Mouse (Mus musculus): ENCODE data around the gene Prr23a2.

Prr23a2 gene

GRCm38 (mm10) chr9:98856210-98856609, at the start of gene Prr23a2:
Gene Prr23a2, plus strand, starts transcription at chr9:98856494.
- no peak for DNase-seq (ENCODE audit: inconsistent ontology term)

- DNase-seq (ENCODE audit: inconsistent ontology term): no peak
These were observed 48.7 kb upstream of the Prr23a2 start for GRCm38 (mm10) chr9:98807631-98808030.

DNA sequence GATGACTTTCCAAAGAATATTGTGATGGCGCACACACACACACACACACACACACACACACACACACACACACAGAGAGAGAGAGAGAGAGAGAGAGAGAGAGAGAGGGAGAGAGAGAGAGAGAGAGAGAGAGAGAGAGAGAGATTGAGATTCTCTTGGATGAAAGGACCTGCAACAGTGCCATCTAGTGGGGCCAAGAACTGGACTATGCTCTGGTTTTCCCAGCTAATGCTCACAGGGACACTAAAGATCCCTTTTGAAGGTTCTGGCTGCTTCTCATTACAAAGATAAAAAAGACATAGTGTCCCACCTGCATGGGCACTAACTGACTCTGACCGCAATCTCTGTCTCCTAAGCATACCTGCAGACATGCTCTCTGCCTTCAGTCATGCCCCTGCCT, 46.8 kb upstream of the Prr23a2 start:
- peak; percentile 22 for DNase-seq (ENCODE audit: inconsistent ontology term)

- DNase-seq (ENCODE audit: inconsistent ontology term): no peak
These were observed 40.2 kb upstream of the Prr23a2 start for GRCm38 (mm10) chr9:98816066-98816465.

- no peak for DNase-seq (ENCODE audit: inconsistent ontology term)
These were observed 38.7 kb upstream of the Prr23a2 start for GRCm38 (mm10) chr9:98817592-98817991.

DNA sequence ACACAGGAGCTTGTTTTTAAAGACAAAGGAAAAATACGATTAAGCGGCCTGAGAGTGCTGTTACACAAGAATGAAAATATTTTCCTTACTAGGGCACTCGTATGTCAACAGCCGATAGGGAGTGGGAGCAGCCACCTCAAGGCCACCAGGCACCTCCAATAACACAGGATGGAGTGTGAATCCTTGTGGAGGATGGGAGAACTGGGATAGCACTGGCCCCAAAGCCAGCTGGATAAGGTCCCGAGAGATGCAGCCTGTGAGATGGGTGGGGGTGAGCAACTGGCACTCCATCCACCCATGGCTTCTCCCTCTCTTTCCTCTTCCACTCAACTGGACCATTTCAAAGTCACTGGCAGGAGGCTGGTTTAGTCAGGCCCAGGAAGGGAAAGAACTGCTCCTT, 37.3 kb upstream of the Prr23a2 start:
- no peak for DNase-seq (ENCODE audit: inconsistent ontology term)

DNA sequence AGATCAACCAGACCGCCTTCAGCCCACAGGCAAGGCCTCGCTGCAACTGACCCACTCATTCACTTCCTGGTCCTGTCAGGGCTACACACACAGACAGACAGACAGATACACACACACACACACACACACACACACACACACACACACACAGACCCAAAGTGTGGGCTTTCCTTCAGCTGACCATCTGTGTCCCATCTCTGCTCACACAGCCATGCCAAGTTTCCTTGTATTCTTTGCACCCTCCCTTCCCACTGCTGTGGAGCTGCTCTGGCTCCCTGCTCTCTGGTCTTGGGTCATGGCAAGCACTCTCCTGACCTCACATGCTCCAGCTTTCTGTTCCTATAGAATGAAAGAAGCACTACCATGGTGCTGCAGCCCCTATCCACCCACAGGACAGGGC, 36.8 kb upstream of the Prr23a2 start:
- no peak for DNase-seq (ENCODE audit: inconsistent ontology term)

DNA sequence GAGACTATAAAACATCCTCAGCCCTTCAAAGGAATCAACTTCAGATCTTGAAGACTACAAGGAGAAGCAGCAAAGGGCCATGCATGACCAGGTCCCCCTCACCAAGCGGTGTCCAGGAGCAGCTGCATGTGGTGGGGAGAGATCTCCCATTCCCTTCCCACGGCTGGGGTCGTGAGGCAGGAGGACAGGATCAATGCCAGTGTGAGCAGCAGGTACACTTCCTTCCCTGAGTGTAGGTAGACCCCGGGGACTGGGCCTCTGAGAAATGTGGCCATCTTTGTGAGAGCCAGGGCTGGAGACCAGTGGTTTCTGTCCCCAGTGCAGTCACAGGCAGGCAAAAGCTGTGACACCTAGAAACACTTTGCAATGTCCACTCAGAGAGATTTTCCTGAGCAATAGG, 35.8 kb upstream of the Prr23a2 start:
- no peak for DNase-seq (ENCODE audit: inconsistent ontology term)

DNA sequence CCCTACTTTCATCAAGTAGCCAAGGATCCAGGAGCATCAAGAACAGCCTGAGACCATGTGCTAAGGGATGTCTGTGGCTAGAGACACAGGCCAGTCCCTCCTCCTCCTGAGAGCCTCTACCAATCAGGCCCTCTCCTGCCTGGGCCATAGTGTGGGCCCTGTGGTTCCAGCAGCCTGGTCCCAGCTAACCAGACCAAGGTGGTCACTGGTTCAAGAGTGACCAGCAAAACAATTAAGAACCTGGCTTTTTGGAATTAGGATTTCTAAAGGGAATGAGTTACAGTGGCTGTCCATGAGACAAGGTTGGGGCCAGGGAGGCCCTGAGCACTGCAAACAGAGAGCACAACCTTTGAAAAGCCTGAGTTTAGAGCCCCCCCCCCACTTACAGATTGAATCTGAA, 35.2 kb upstream of the Prr23a2 start:
- no peak for DNase-seq (ENCODE audit: inconsistent ontology term)

DNA sequence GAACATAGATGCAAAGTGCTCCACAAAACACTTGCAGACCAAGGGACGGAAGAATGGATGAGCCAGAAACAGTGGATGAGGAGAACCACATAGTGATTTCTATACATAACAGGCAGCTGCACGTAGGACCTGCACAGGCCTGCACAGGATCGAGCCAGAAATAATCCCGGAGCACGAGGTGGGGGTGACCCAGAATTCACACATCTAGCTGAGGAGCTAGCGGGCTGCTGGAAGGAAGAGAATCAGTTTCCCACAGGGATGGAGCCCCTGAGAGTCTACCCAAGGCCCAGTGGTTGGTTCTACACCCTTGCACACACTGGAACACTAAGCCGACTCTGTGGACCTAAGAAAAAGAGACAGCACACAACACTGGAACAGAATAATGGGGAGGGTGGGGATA, 32.5 kb upstream of the Prr23a2 start:
- no peak for DNase-seq (ENCODE audit: inconsistent ontology term)

DNA sequence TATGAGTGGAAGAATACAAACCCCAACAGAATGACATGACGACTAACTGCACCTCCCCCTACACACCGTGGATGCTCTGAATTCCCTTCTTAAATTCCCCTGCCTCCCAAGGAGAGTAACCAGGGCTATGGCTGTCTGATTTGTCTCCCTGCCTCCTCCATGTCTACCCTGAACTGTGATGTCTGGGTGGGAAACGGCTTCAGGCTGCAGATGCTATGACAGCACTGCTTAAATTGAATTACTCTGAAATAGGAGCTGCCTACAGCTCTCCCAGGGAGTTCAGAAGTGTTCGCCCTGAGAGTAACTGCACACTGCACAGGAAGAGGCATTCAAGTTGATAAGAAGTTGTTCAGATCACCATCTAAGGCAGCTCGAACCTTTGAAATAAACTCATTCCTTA, 26.8 kb upstream of the Prr23a2 start:
- DNase-seq (ENCODE audit: inconsistent ontology term): no peak

GRCm38 (mm10) chr9:98837537-98838074, 18.7 kb upstream of the Prr23a2 start:
- DNase-seq (ENCODE audit: inconsistent ontology term): no peak

GRCm38 (mm10) chr9:98842117-98842516, 14.2 kb upstream of the Prr23a2 start, which contains the start of gene Prr23a1:
Gene Prr23a1, plus strand, starts transcription at chr9:98842503.
- no peak for DNase-seq (ENCODE audit: inconsistent ontology term)

DNA sequence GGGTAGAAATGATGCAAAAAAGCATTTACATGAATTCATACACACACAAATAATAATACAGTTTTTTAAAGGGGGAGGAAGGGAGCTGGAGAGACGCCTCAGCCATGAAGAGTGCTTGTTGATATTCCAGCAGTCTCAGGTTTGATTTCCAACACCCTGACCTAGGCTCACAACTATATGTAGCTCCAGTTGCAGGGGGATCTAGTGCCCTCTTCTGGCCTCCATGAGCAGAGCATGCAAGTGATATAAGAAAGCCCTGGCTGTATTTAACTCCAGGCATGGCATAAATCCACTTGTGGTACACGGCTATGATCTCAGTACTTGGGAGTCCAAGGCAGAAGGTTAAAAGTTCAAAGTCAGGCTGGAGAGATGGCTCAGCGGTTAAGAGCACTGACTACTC, 7.2 kb downstream of the Prr23a2 start:
- no peak for DNase-seq (ENCODE audit: inconsistent ontology term)

DNA sequence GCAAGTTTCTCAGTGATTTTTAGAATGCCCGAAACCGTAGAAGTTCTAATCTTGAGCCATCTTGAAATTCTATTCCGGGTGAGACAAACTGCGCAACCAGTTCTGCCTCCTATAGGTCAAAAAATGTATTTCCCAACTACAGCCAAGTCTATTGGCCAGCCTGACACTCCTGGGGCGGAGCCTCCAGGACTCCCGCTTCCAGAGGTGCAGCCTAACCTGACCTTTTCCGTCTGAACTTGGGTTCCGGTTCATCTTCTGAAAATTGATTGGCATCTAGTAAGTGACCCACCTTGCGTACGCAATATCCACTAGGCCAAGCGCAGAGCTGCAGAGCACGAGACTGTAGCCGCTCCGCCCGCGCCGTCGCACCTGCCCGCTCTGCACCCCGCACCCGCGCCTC, 8.3 kb downstream of the Prr23a2 start, which contains the start of gene Prr23a3:
TSS of gene Prr23a3 (plus strand) at position 197 of the 400 bp plus-strand sequence.
- DNase-seq (ENCODE audit: inconsistent ontology term): no peak

DNA sequence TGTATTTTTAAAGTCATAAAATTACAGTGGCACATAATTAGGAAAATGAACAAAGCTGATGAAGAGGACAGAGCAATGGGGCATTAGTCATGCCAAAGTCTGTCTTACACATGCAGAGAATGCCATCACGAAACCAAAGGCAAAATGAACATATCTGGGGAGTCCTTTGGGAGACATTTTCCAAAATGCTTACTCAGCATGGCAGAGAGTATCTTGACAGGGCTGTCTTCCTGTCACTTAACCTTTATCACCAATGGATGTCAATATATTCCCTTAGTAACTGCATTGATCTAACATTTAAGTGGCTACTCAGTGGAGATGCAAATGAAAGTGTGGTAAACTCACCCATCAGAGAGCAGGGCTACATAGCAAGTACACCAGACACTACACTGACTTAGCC, 45.2 kb downstream of the Prr23a2 start:
- DNase-seq (ENCODE audit: inconsistent ontology term): no peak

GRCm38 (mm10) chr9:98902819-98903218, 46.5 kb downstream of the Prr23a2 start, which contains the start of gene 7420426K07Rik:
Gene 7420426K07Rik, plus strand, starts transcription at chr9:98903119.
- DNase-seq (ENCODE audit: inconsistent ontology term): no peak
